Mouse (Mus musculus) CH12.LX (cell line): ENCODE measurements around the gene Tmem221. TPM values are rescaled to one million over a fixed set of nuclear protein-coding genes. Genes with fewer than 3 reads are reported as not detected.

Experiments used
- DNase-seq: peaks from one replicate; pipeline ENCODE4 v3.0.0-alpha.2; 2013; ENCODE audit errors: extremely low read depth
- H3K27ac ChIP-seq: 2 replicates; pipeline ENCODE4 v1.5.1; 2012; ENCODE audit warnings: low read depth, mild to moderate bottlenecking, control low read depth, moderate library complexity; ENCODE audit not compliant: insufficient read depth
- H3K27me3 ChIP-seq: replicated peaks from 2 replicates; pipeline ENCODE3; 2012; ENCODE audit warnings: inconsistent platforms
- H3K36me3 ChIP-seq, 2 experiments: replicated peaks in 1 of 2; 2 replicates each; pipeline versions ENCODE3 to v1.6.1; 2012; ENCODE audit warnings: inconsistent platforms in 1 of 2, low read length in 1 of 2, mild to moderate bottlenecking in 1 of 2, mixed read lengths in 1 of 2, moderate library complexity in 1 of 2; ENCODE audit not compliant: control insufficient read depth in 1 of 2, insufficient read depth in 1 of 2
- H3K4me1 ChIP-seq, 2 experiments: 2 replicates each; pipeline ENCODE4 v1.6.1; 2012; ENCODE audit warnings: inconsistent platforms in 1 of 2, moderate library complexity in 1 of 2; ENCODE audit not compliant: insufficient read depth in 2 of 2, control insufficient read depth in 1 of 2
- H3K4me2 ChIP-seq: 2 replicates; pipeline ENCODE4 v1.6.1; 2012; ENCODE audit warnings: low read depth, mild to moderate bottlenecking, control low read depth; ENCODE audit not compliant: poor library complexity, insufficient read depth, severe bottlenecking
- H3K4me3 ChIP-seq, 3 experiments: fragments of 150-350 bp in 1 of 3; sonication (generic) in 1 of 3; replicated peaks in 1 of 3; 2 replicates each; pipeline versions ENCODE3 to v1.5.1; 2011 to 2012; ENCODE audit warnings: low read depth in 2 of 3, low read length in 2 of 3, mild to moderate bottlenecking in 2 of 3, moderate library complexity in 2 of 3, control low read depth in 1 of 3, improper control_type of control experiment in 1 of 3, inconsistent platforms in 1 of 3, mixed read lengths in 1 of 3; ENCODE audit not compliant: poor library complexity in 1 of 3
- H3K79me2 ChIP-seq: replicated peaks from 2 replicates; pipeline ENCODE4 v1.6.1; 2012; ENCODE audit warnings: mild to moderate bottlenecking, moderate library complexity; ENCODE audit not compliant: control insufficient read depth, poor library complexity, insufficient read depth, severe bottlenecking; ENCODE audit errors: extremely low read depth
- H3K9ac ChIP-seq: 2 replicates; pipeline ENCODE4 v1.6.1; 2012; ENCODE audit warnings: low read depth, mild to moderate bottlenecking, control low read depth, moderate library complexity; ENCODE audit not compliant: insufficient read depth
- H3K9me3 ChIP-seq: replicated peaks from 2 replicates; pipeline ENCODE3; 2012; ENCODE audit warnings: low read length, inconsistent platforms, mixed read lengths
- BHLHE40 ChIP-seq: IDR thresholded peaks from 2 replicates; pipeline ENCODE4 v1.6.1; 2011; ENCODE audit warnings: mild to moderate bottlenecking, low read depth, low read length, improper control_type of control experiment
- CHD1 ChIP-seq: IDR thresholded peaks from 2 replicates; pipeline ENCODE4 v1.6.1; 2012; ENCODE audit warnings: low read depth, low read length, improper control_type of control experiment, inconsistent platforms
- CHD2 ChIP-seq: IDR thresholded peaks from 2 replicates; pipeline ENCODE4 v1.6.1; 2011; ENCODE audit warnings: low read length, improper control_type of control experiment
- CTCF ChIP-seq, 2 experiments: IDR thresholded peaks in 1 of 2; conservative IDR thresholded peaks in 1 of 2; 2 replicates each; pipeline ENCODE4 v1.5.1; 2011 to 2012; ENCODE audit warnings: low read depth in 2 of 2, low read length in 2 of 2, improper control_type of control experiment in 1 of 2, inconsistent platforms in 1 of 2, mild to moderate bottlenecking in 1 of 2, moderate library complexity in 1 of 2
- ELF1 ChIP-seq: IDR thresholded peaks from 2 replicates; pipeline ENCODE4 v1.6.1; 2014; ENCODE audit warnings: low read depth, mild to moderate bottlenecking, inconsistent platforms, low read length, improper control_type of control experiment
- EP300 ChIP-seq: IDR thresholded peaks from 2 replicates; pipeline ENCODE4 v1.6.1; 2011; ENCODE audit warnings: low read length, improper control_type of control experiment
- ETS1 ChIP-seq: conservative IDR thresholded peaks from 2 replicates; pipeline ENCODE4 v1.6.1; 2012; ENCODE audit warnings: low read depth, mild to moderate bottlenecking, inconsistent platforms, low read length, improper control_type of control experiment, moderate library complexity
- HCFC1 ChIP-seq: IDR thresholded peaks from 2 replicates; pipeline ENCODE4 v1.6.1; 2012; ENCODE audit warnings: low read depth, mild to moderate bottlenecking, inconsistent platforms, low read length, improper control_type of control experiment
- JUN ChIP-seq: IDR thresholded peaks from 2 replicates; pipeline ENCODE4 v1.6.1; 2011; ENCODE audit warnings: low read depth, mild to moderate bottlenecking, low read length, improper control_type of control experiment, moderate library complexity; ENCODE audit not compliant: insufficient read depth
- JUND ChIP-seq: conservative IDR thresholded peaks from 2 replicates; pipeline ENCODE4 v1.6.1; 2011; ENCODE audit warnings: low read depth, low read length, improper control_type of control experiment
- KAT2A ChIP-seq: IDR thresholded peaks from 2 replicates; pipeline ENCODE4 v1.6.1; 2012; ENCODE audit warnings: low read length, improper control_type of control experiment, inconsistent platforms; ENCODE audit not compliant: insufficient replicate concordance
- MAX ChIP-seq: IDR thresholded peaks from 2 replicates; pipeline ENCODE4 v1.6.1; 2011; ENCODE audit warnings: low read length, improper control_type of control experiment
- MAZ ChIP-seq: IDR thresholded peaks from 2 replicates; pipeline ENCODE4 v1.6.1; 2012; ENCODE audit warnings: low read depth, mild to moderate bottlenecking, inconsistent platforms, low read length, improper control_type of control experiment, moderate library complexity
- MEF2A ChIP-seq: IDR thresholded peaks from 2 replicates; pipeline ENCODE4 v1.6.1; 2014; ENCODE audit warnings: low read depth, mild to moderate bottlenecking, inconsistent platforms, low read length, improper control_type of control experiment, borderline replicate concordance
- MXI1 ChIP-seq: IDR thresholded peaks from 2 replicates; pipeline ENCODE4 v1.6.1; 2011; ENCODE audit warnings: mild to moderate bottlenecking, low read depth, low read length, improper control_type of control experiment
- POLR2A ChIP-seq: IDR thresholded peaks from 2 replicates; pipeline ENCODE4 v1.6.1; 2011; ENCODE audit warnings: low read depth, mild to moderate bottlenecking, improper control_type of control experiment, low read length
- POLR2AphosphoS2 ChIP-seq: IDR thresholded peaks from 2 replicates; pipeline ENCODE4 v1.6.1; 2011; ENCODE audit warnings: low read depth, low read length, improper control_type of control experiment
- RAD21 ChIP-seq: IDR thresholded peaks from 2 replicates; pipeline ENCODE4 v1.6.1; 2011; ENCODE audit warnings: low read depth, mild to moderate bottlenecking, low read length, improper control_type of control experiment, moderate library complexity
- SMC3 ChIP-seq: IDR thresholded peaks from 2 replicates; pipeline ENCODE4 v1.6.1; 2011; ENCODE audit warnings: low read depth, low read length, improper control_type of control experiment
- UBTF ChIP-seq: IDR thresholded peaks from 2 replicates; pipeline ENCODE4 v1.6.1; 2012; ENCODE audit warnings: low read depth, mild to moderate bottlenecking, inconsistent platforms, low read length, improper control_type of control experiment, moderate library complexity
- USF1 ChIP-seq: IDR thresholded peaks from 2 replicates; pipeline ENCODE4 v1.6.1; 2014; ENCODE audit warnings: low read depth, mild to moderate bottlenecking, inconsistent platforms, low read length, improper control_type of control experiment
- ZMIZ1 ChIP-seq: IDR thresholded peaks from 2 replicates; pipeline ENCODE4 v1.6.1; 2012; ENCODE audit warnings: low read depth, mild to moderate bottlenecking, inconsistent platforms, low read length, improper control_type of control experiment
- ZNF384 ChIP-seq: IDR thresholded peaks from 2 replicates; pipeline ENCODE4 v1.6.1; 2012; ENCODE audit warnings: low read depth, low read length, improper control_type of control experiment, inconsistent platforms
- dilution Hi-C: fragments of 300-500 bp; cut with MboI; formaldehyde crosslinking; loops from 2 replicates; pipeline ENCODE4 v1.14.3; 2020; ENCODE audit warnings: low sequenced_read_pairs; ENCODE audit not compliant: extremely low pct_unique_long_range_greater_than_20kb, extremely low pct_ligation_motif_present
- in situ Hi-C: fragments of 300-500 bp; cut with MboI; formaldehyde crosslinking; loops from 3 replicates; pipeline ENCODE4 v1.14.3; 2019; ENCODE audit warnings: low sequenced_read_pairs, low pct_ligation_motif_present, low pct_unique_long_range_greater_than_20kb, mixed read lengths
- polyA plus RNA-seq: library from polyadenylated mRNA; unstranded; fragments of >175 nt; gene quantifications from 2 replicates; pipeline ENCODE4 v1.2.1, GENCODE M21; 2012; ENCODE audit warnings: low read depth; ENCODE audit not compliant: insufficient read length
- total RNA-seq, 2 experiments: library from RNA; depleted of rRNA; stranded (reverse); fragments of 300-350 nt in 1 of 2; fragments of >200 nt in 1 of 2; gene quantifications; 2 replicates each; pipeline ENCODE4 v1.2.3; 2012 to 2014

Tmem221 gene
- total and polyA plus RNA-seq, 3 experiments: 0.51 TPM; not detected in 2

DNA sequence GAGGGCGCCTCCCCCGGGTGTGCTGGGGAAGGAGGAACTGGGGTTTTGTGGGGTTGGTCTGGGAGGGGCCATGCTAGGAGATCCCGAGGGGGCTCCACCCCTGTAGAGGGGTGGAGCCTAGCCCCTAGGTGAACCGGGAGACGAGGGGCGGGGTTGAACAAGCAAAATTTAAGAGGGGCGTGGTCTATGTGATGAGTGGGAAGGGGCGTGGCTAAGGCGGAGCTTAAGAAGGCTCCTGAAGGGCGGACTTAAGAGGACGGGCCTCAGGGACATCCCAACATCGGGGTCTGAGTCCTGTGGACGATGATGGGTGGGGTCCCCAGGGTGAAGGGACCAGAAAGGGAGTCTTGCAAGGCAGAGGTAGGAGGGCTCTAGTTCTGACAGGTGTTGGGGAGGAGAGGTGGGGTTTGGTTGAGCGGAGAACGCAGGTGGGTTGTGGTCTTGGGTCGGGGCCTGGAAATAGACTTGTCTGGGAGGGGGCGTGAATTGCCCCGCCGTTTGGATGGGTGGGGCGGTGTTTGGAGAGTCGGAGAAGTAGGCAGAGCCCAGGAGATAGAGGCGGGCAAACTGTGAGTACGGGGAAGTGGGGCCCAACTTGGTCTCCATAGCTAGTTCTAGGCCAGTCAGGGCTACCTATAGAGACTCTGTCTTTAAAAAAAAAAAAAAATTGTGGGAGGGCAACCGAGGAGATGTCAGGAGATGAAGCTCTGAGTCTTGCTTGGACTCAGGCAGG, 453 bp upstream of the Tmem221 start (continued):
- no peak for TF ChIP-seq MEF2A
- 0 out of 2 replicates have a peak, but pooled peaks have one; percentile 26 for TF ChIP-seq ZMIZ1
- peak; percentile 25 for TF ChIP-seq ELF1

GRCm38 (mm10) chr8:71554644-71555043, 4.0 kb downstream of the Tmem221 start:
- in situ Hi-C loops (no loop called here), dilution Hi-C loops (no loop called here)
- Histone ChIP-seq H3K4me3 (no peak overlapping the region), H3K4me2 (no peak overlapping the region), H3K79me2 (no peaks in the 10 kb centered on the region), H3K27ac (no peak overlapping the region), H3K27me3 (peaks cover 2% of the 10 kb centered on the region), H3K4me1 (peaks cover 10 to 13% of the 10 kb centered on the region in 2 experiments), H3K9me3 (no peaks in the 10 kb centered on the region), H3K9ac (no peak overlapping the region), H3K36me3 (peaks cover 0 to 4% of the 10 kb centered on the region in 2 experiments)
- no peak for DNase-seq
- TF ChIP-seq MAX: no peak
- no peak for TF ChIP-seq CHD2
- TF ChIP-seq CTCF (conservative IDR thresholded peaks at IDR 0.05 in 1 of 2, IDR thresholded peaks at IDR 0.05 in 1 of 2; ENCODE audit: low read depth in 2 of 2, low read length in 2 of 2): no peak
- TF ChIP-seq MXI1: no peak
- no peak for TF ChIP-seq POLR2A
- no peak for TF ChIP-seq CHD1
- no peak for TF ChIP-seq ELF1
- TF ChIP-seq UBTF: no peak
- TF ChIP-seq ETS1: no peak
- TF ChIP-seq ZNF384: no peak
- TF ChIP-seq KAT2A: no peak
- TF ChIP-seq EP300: no peak
- TF ChIP-seq BHLHE40: no peak
- TF ChIP-seq USF1: no peak
- TF ChIP-seq RAD21: no peak
- no peak for TF ChIP-seq JUND
- TF ChIP-seq MAZ: no peak
- TF ChIP-seq SMC3: no peak

DNA sequence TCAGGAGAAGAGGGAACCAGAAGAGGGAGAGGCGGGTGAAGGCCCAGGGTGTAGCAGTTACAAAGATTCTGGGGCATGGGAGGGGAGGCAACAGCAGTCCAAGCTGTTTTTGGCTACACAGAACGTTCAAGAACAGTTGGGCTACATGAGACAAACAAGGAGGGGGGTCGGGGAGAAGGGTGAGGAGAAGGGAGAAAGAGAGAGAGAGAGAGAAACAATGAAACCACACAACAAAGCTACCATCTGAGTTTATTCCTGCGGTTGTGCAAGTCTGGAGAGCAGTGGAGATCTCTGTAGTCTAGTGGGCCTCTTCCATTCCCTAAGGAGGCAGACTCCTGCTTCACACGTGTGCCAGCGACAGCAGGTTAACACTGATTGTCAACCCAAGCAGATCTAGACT, 4.7 kb downstream of the Tmem221 start:
- H3K27ac ChIP-seq: no peak overlapping the region
- TF ChIP-seq CTCF (conservative IDR thresholded peaks at IDR 0.05 in 1 of 2, IDR thresholded peaks at IDR 0.05 in 1 of 2; ENCODE audit: low read depth in 2 of 2, low read length in 2 of 2) (no peak), MXI1 (no peak), ZMIZ1 (no peak), MAX (no peak), HCFC1 (no peak), JUN (no peak), ETS1 (no peak), POLR2AphosphoS2 (no peak)
- TF ChIP-seq, all 38 proteins: peak for 0
- in situ Hi-C loops (no loop called here), dilution Hi-C loops (no loop called here)
- Histone ChIP-seq H3K9ac (no peak overlapping the region), H3K36me3 (peaks cover 0 to 9% of the 10 kb centered on the region in 2 experiments), H3K4me2 (no peak overlapping the region), H3K4me1 (peaks cover 5 to 13% of the 10 kb centered on the region in 2 experiments), H3K9me3 (no peaks in the 10 kb centered on the region), H3K27me3 (no peaks in the 10 kb centered on the region), H3K79me2 (no peaks in the 10 kb centered on the region), H3K4me3 (no peak overlapping the region)
- DNase-seq: no peak
